Mouse (Mus musculus): ENCODE data around the gene Hivep3. TPM values are rescaled to one million over a fixed set of nuclear protein-coding genes. Genes with fewer than 3 reads are reported as not detected.

Gene Hivep3
- total and polyA plus RNA-seq, 3 experiments, result not detected

DNA sequence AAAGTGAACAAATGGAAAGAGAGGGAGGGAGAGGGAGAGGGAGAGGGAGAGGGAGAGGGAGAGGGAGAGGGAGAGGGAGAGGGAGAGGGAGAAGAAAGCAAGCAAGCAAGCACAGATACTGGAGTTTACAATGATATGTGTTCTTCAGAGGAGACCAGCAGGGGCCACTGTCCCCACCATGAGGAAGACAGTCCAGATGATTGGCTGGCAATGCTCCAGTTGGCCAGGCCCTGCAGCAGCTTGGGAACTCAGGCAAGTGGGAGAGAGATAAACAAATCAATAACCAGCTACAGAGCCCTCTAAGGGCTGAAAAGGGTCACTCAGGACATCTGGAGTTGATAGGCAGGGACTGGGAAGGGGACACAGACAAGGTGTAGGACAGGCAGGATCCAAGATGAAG, 169.7 kb downstream of the Hivep3 start:
- H3K27ac ChIP-seq (ENCODE audit: control insufficient read depth, low read depth, low read length), result no peak overlapping the region
- DNase-seq (ENCODE audit: low read depth, low spot score), result no peak
- H3K9ac ChIP-seq (ENCODE audit: control insufficient read depth, low read depth, low read length, poor library complexity, severe bottlenecking), result no peak overlapping the region
- H3K9me3 ChIP-seq (replicated peaks; ENCODE audit: insufficient read depth, low read length), result no peaks in the 10 kb centered on the region
- no peaks in the 10 kb centered on the region for H3K79me2 ChIP-seq (ENCODE audit: control insufficient read depth, insufficient read depth, low read length, poor library complexity)
- no peaks in the 10 kb centered on the region for H3K36me3 ChIP-seq (ENCODE audit: control insufficient read depth in 1 of 2, insufficient read depth in 2 of 2, low read length in 2 of 2)
- no peak overlapping the region for H3K4me3 ChIP-seq (ENCODE audit: control insufficient read depth in 1 of 2, insufficient read depth in 1 of 2, low read depth in 2 of 2, low read length in 2 of 2)
- TF ChIP-seq GATA1 (IDR thresholded peaks at IDR 0.05; ENCODE audit: low read depth, low read length), result no peak
- no peak for TF ChIP-seq NELFE (IDR thresholded peaks at IDR 0.05; ENCODE audit: low read depth, low read length)
- TF ChIP-seq ZC3H11A (IDR thresholded peaks at IDR 0.05; ENCODE audit: low read depth, low read length), result no peak
- TF ChIP-seq JUND (IDR thresholded peaks at IDR 0.05; ENCODE audit: low read depth, low read length), result no peak
- H3K4me1 ChIP-seq (ENCODE audit: control insufficient read depth in 1 of 2, insufficient read depth in 2 of 2, low read length in 2 of 2), result no peaks in the 10 kb centered on the region
- H3K27me3 ChIP-seq (ENCODE audit: control insufficient read depth in 1 of 2, insufficient read depth in 2 of 2, low read length in 2 of 2), result no peaks in the 10 kb centered on the region

DNA sequence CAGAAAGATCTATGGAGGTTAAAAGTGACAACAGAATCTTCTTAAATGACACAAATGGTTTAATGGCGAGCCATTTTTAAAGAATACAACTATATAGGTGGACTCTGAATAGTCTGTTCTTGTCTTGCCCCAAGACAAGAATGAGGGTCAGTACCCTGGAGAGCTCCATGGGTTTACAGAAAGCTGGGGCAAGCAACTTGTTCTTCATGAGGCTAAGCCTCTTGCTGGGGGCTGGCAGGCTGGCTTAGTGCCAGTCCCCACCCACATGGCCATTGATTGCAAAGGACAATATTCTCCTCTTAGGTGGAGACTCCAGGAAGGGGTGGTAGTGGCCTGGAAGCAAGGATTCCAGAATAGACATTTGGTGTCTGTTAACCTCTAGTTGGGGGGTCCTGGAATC, 170.2 kb downstream of the Hivep3 start:
- DNase-seq (ENCODE audit: low read depth, low spot score), result peak; percentile 21

DNA sequence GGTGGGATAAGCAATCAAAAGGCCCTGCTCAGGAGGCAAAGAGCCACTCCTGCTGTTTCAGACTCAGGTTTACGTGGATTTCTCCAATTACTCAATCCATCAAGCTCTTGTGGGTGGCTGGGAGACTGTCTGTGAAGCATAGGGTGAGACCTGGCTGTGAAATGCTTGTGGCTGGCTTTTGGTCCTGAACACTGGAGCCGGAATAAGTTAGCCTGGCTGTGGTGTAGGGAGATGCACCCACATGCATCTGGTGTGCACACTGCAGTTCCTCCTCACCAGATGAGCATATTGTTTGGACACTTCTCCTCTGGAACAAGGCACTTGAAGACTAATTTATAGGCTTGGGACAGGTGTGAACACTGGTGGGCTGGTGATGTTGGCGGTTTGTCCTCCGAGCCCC, 170.7 kb downstream of the Hivep3 start:
- no peak overlapping the region for H3K4me3 ChIP-seq (ENCODE audit: control insufficient read depth in 1 of 2, insufficient read depth in 1 of 2, low read depth in 2 of 2, low read length in 2 of 2)
- H3K4me1 ChIP-seq (ENCODE audit: control insufficient read depth in 1 of 2, insufficient read depth in 2 of 2, low read length in 2 of 2), result no peaks in the 10 kb centered on the region
- TF ChIP-seq TAL1 (IDR thresholded peaks at IDR 0.05; ENCODE audit: low read length), result no peak
- TF ChIP-seq MAX (IDR thresholded peaks at IDR 0.05; ENCODE audit: low read length), result no peak
- TF ChIP-seq USF2 (IDR thresholded peaks at IDR 0.05; ENCODE audit: borderline replicate concordance in 1 of 2, insufficient read depth in 1 of 2, low read depth in 1 of 2, low read length in 2 of 2), result no peak
- TF ChIP-seq SIN3A (IDR thresholded peaks at IDR 0.05; ENCODE audit: low read length), result no peak
- TF ChIP-seq UBTF (IDR thresholded peaks at IDR 0.05; ENCODE audit: borderline replicate concordance, insufficient read depth, low read depth, low read length), result no peak
- no peak for TF ChIP-seq NELFE (IDR thresholded peaks at IDR 0.05; ENCODE audit: low read depth, low read length)
- no peak for TF ChIP-seq JUND (IDR thresholded peaks at IDR 0.05; ENCODE audit: low read depth, low read length)
- no peak for TF ChIP-seq RCOR1 (IDR thresholded peaks at IDR 0.05; ENCODE audit: low read depth, low read length)

More for the DNA sequence above, 170.2 kb downstream of the Hivep3 start:
- H3K9ac ChIP-seq (ENCODE audit: control insufficient read depth, low read depth, low read length, poor library complexity, severe bottlenecking), result no peak overlapping the region
- no peak overlapping the region for H3K27ac ChIP-seq (ENCODE audit: control insufficient read depth, low read depth, low read length)
- no peaks in the 10 kb centered on the region for H3K27me3 ChIP-seq (ENCODE audit: control insufficient read depth in 1 of 2, insufficient read depth in 2 of 2, low read length in 2 of 2)
- no peak overlapping the region for H3K4me3 ChIP-seq (ENCODE audit: control insufficient read depth in 1 of 2, insufficient read depth in 1 of 2, low read depth in 2 of 2, low read length in 2 of 2)
- no peaks in the 10 kb centered on the region for H3K36me3 ChIP-seq (ENCODE audit: control insufficient read depth in 1 of 2, insufficient read depth in 2 of 2, low read length in 2 of 2)
- TF ChIP-seq CTCF (IDR thresholded peaks at IDR 0.05 in 2 of 3, conservative IDR thresholded peaks at IDR 0.05 in 1 of 3; ENCODE audit: control insufficient read depth in 1 of 3, insufficient read depth in 1 of 3, low read depth in 2 of 3, low read length in 3 of 3, poor library complexity in 1 of 3, severe bottlenecking in 1 of 3) (no peak), POLR2A (IDR thresholded peaks at IDR 0.05; ENCODE audit: control insufficient read depth in 1 of 2, insufficient read depth in 1 of 2, low read depth in 1 of 2, low read length in 2 of 2, poor library complexity in 1 of 2) (no peak)
- no peaks in the 10 kb centered on the region for H3K79me2 ChIP-seq (ENCODE audit: control insufficient read depth, insufficient read depth, low read length, poor library complexity)
- no peaks in the 10 kb centered on the region for H3K4me1 ChIP-seq (ENCODE audit: control insufficient read depth in 1 of 2, insufficient read depth in 2 of 2, low read length in 2 of 2)
- no peaks in the 10 kb centered on the region for H3K9me3 ChIP-seq (replicated peaks; ENCODE audit: insufficient read depth, low read length)

More for the DNA sequence above, 170.7 kb downstream of the Hivep3 start:
- Histone ChIP-seq H3K27me3 (ENCODE audit: control insufficient read depth in 1 of 2, insufficient read depth in 2 of 2, low read length in 2 of 2) (no peaks in the 10 kb centered on the region), H3K36me3 (ENCODE audit: control insufficient read depth in 1 of 2, insufficient read depth in 2 of 2, low read length in 2 of 2) (no peaks in the 10 kb centered on the region), H3K9ac (ENCODE audit: control insufficient read depth, low read depth, low read length, poor library complexity, severe bottlenecking) (no peak overlapping the region), H3K79me2 (ENCODE audit: control insufficient read depth, insufficient read depth, low read length, poor library complexity) (no peaks in the 10 kb centered on the region), H3K27ac (ENCODE audit: control insufficient read depth, low read depth, low read length) (no peak overlapping the region), H3K9me3 (replicated peaks; ENCODE audit: insufficient read depth, low read length) (no peaks in the 10 kb centered on the region)
- no peak for DNase-seq (ENCODE audit: low read depth, low spot score)

Measured in MEL (cell line).